Mouse (Mus musculus) hindbrain, embryonic 10.5 days (tissue): ENCODE measurements around the gene Tgif2. TPM values are rescaled to one million over a fixed set of nuclear protein-coding genes. Genes with fewer than 3 reads are reported as not detected.
"Not testable (repeated sequence)": the region's sequence is repeated elsewhere in the genome, so short reads cannot be mapped to it uniquely, and the experiment has no call there.

Experiments
- DNase-seq: peaks from one replicate; pipeline ENCODE4 v3.0.0-alpha.2; 2017; ENCODE audit warnings: low spot score
- H3K27ac ChIP-seq: fragments of 300-500 bp; sonication (generic); 2 replicates; pipeline ENCODE4 v1.5.1; 2016; ENCODE audit warnings: mild to moderate bottlenecking, moderate library complexity
- H3K27me3 ChIP-seq: fragments of 300-500 bp; sonication (generic); 2 replicates; pipeline ENCODE4 v1.6.1; 2016; ENCODE audit warnings: mild to moderate bottlenecking; ENCODE audit not compliant: poor library complexity, insufficient read depth, severe bottlenecking
- H3K36me3 ChIP-seq: fragments of 300-500 bp; sonication (generic); 2 replicates; pipeline ENCODE4 v1.6.1; 2016; ENCODE audit warnings: mild to moderate bottlenecking, moderate library complexity
- H3K4me1 ChIP-seq: fragments of 300-500 bp; sonication (generic); replicated peaks from 2 replicates; pipeline ENCODE4 v1.6.1; 2016; ENCODE audit warnings: mild to moderate bottlenecking
- H3K4me3 ChIP-seq: fragments of 300-500 bp; sonication (generic); 2 replicates; pipeline ENCODE4 v1.5.1; 2016; ENCODE audit warnings: mild to moderate bottlenecking, moderate library complexity
- H3K9me3 ChIP-seq: fragments of 300-500 bp; sonication (generic); 2 replicates; pipeline ENCODE4 v1.6.1; 2016; ENCODE audit warnings: mild to moderate bottlenecking, moderate library complexity
- WGBS: fragments of 180-500 bp; shearing (Covaris S2); methylation state at CpG from one replicate; pipeline ENCODE4 v1.1.7; 2016; 5-methylcytosine and 5-hydroxymethylcytosine counted together
- polyA plus RNA-seq: library from polyadenylated mRNA; unstranded; fragments of >200 nt; fragmentation: Nextera tagmentation; extraction: Ambion mirVana; gene quantifications from 2 replicates; pipeline ENCODE4 v1.2.1, GENCODE M21; 2016

Tgif2 gene
- polyA plus RNA-seq, 1 experiment from 2014 or later: 88.4 TPM

DNA sequence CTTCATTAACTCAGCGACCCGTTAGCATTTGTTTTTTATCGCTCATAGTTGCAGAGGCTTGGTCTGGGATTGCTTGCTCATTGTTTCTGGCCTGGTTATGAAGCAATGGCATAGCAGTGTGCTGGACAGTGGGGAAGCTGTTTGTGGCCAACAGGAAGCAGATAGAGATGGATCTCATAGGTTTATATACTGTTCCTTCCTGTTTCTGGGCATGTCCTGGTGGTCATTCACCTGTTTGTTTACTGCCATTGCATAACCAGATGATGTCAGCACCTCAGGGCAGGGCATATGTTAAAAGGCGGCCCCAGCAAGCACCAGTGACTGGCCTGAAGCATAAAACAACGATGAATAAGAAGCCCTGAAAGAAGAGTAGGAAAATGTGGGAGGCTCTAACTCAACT lies 10.7 kb downstream of the Tgif2 start:
- Histone ChIP-seq H3K36me3 (peaks cover 95% of the 10 kb centered on the region), H3K27me3 (no peaks in the 10 kb centered on the region), H3K4me3 (no peak overlapping the region), H3K9me3 (no peaks in the 10 kb centered on the region), H3K4me1 (peaks cover 4% of the 10 kb centered on the region), H3K27ac (no peak overlapping the region)
- DNase-seq: no peak
- WGBS: 89% methylated on average over 5 of the region's 5 CpGs

DNA sequence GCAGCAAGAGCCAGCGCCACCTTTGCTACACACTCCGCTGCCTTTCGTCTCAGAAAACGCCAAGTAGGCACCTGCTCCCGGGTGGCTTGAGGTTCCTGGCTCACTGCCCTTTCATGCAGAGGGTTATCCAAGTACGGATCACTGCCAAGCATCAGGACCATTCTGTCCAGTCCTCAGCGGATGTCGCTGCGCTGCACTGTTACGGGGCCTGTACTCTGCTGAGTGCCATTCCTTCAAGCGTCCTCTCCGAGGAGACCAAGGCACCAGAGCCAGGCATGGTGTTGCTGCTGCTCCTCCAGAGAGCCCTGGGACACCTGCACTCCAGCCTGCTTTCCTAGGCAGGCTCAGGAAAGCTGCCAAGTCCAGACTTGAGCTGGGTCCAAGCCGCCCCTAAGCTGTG lies 13.8 kb downstream of the Tgif2 start:
- not testable (repeated sequence) for H3K27ac ChIP-seq, H3K27me3 ChIP-seq, H3K4me1 ChIP-seq, DNase-seq, H3K9me3 ChIP-seq, H3K4me3 ChIP-seq
- 92% methylated on average over 11 of the region's 13 CpGs for WGBS
- H3K36me3 ChIP-seq: peaks cover 92% of the 10 kb centered on the region

DNA sequence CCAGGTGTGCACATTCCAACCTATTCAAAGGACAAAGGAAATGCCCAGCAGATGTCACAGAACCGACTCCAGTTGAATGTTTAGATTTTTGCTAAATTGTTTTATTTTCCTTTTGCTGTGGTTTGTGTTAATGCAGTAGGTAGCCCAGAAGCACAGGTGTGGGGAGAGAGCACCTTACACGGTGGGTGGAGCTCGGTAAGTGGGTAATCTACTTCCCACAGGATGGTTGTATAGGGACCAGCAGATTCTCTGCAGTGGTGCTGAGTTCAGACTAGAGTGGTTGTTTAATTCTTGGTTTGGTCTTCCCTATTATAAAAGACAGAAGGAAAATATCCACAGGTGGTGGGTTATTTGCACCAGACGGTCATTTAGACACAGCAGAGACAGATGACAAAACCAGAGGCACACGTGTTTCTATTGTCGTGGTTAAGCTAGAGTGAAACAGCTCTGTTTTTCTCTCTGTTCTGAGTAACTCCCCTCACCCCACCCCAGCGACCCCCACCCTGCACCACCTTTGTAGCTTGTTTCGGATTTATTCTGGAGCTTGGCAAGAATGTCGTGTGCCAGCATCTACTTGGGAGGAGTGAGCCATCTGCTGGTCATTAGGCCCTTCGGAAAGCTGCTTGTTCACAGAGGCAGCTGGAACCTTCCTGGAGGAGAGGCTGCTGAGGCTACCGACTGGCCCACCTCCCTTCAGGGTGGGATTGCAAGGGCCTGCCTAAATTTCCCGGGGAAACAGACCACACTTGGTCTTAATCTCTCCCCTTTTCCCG lies 14.4 kb downstream of the Tgif2 start:
- not testable (repeated sequence) for H3K9me3 ChIP-seq, H3K4me3 ChIP-seq, H3K4me1 ChIP-seq, H3K27ac ChIP-seq, H3K27me3 ChIP-seq
- WGBS: 58% methylated on average over 13 of the region's 13 CpGs
- peaks cover 92% of the 10 kb centered on the region for H3K36me3 ChIP-seq
- DNase-seq: peak; percentile 28

DNA sequence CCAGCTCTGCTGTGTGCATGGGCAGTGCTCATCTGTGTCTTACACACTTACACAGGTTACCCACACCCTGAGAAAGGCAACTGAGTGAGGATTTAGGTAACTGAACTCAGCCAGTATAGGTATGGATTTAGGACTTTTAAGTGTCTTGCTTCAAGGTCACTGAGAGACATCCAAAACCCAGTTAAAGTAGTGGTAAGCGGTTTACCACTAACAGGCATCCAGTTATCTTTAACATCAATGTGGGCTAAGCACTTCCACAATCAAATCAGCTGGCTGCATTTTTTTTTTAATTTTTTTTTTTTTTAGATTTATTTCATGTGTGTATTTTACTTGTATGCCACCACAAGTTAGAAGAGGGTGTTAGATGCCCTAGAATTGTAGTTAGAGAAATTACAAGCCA lies 16.5 kb downstream of the Tgif2 start:
- DNase-seq: no peak
- peaks cover 86% of the 10 kb centered on the region for H3K36me3 ChIP-seq
- no peaks in the 10 kb centered on the region for H3K9me3 ChIP-seq
- H3K27ac ChIP-seq: no peak overlapping the region
- H3K27me3 ChIP-seq: no peaks in the 10 kb centered on the region
- no peak overlapping the region for H3K4me3 ChIP-seq
- WGBS: 94% methylated on average over 1 of the region's 1 CpGs
- peaks cover 6% of the 10 kb centered on the region for H3K4me1 ChIP-seq

DNA sequence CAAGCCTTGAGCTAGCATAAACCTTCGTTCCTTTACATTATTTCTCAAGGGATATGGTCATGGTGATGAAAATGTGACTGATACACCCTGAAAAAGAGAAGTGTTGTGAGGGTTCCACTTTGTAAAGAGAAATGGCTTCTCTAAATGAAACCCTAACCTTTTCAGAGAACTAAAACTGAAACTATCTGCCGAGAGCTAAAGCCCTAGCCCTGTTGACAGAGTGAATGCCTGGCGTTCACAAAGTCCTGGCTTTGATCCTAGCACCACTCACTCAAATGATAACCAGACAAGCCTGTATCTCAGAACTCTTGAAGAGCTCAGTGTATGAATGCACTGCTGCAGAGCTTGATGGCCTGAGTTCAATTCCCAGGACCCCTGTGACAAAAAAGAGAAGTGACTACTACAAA lies 17.6 kb downstream of the Tgif2 start:
- 85% methylated on average over 3 of the region's 3 CpGs for WGBS
- peaks cover 75% of the 10 kb centered on the region for H3K36me3 ChIP-seq
- H3K4me1 ChIP-seq: peaks cover 12% of the 10 kb centered on the region
- no peaks in the 10 kb centered on the region for H3K9me3 ChIP-seq
- no peak overlapping the region for H3K27ac ChIP-seq
- no peaks in the 10 kb centered on the region for H3K27me3 ChIP-seq
- no peak for DNase-seq
- no peak overlapping the region for H3K4me3 ChIP-seq

DNA sequence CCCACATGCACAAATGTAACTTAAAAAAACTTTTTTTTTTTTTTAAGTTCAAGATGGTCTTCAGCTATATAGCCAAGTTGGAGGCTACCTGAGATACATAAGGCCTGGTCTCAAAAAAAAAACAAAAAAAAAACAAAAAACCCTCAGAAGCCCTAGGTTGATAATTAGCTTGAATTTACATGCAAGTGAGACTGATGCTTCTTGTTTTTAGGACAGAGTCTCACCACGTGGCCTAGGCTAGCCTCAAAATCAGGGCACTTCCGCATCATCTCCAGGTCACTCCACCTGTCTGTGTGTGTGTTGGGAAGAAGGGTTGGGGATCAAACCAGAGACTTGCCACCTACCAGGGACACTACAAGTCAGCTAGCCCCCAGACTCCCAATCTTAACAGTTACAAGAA lies 18.0 kb downstream of the Tgif2 start, which contains the start of gene 4930518I15Rik:
Gene 4930518I15Rik, minus strand, starts transcription at position 112 of the 400 bp plus-strand sequence.
- Histone ChIP-seq H3K4me1 (peaks cover 12% of the 10 kb centered on the region), H3K27ac (no peak within 1 kb of the TSS), H3K9me3 (no peaks in the 10 kb centered on the region), H3K27me3 (no peaks in the 10 kb centered on the region), H3K4me3 (no peak within 1 kb of the TSS), H3K36me3 (peaks cover 71% of the 10 kb centered on the region)
- whole genome bisulfite sequencing: 89% methylated on average over 2 of the region's 2 CpGs
- DNase-seq: no peak

DNA sequence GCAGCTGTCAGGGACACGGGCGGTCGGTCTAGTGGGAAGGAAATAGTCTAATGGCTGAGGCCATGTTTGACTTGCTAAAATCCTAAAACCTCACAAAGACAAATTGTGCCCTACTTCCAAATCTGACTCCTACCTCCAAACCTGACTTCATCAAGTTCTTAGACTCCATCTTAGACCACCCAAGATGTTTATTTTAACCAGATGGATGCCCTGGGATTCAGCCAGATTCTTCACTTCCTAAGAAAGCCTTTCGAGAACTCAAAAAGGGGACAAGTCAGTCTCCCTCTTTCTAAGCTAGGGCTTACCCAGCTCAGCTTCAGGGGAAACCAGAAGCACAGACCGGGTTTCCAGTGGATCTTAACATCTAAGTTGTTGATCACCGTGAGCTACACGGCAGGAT lies 18.9 kb downstream of the Tgif2 start:
- DNase-seq: no peak
- peaks cover 66% of the 10 kb centered on the region for H3K36me3 ChIP-seq
- H3K27ac ChIP-seq: no peak overlapping the region
- 92% methylated on average over 7 of the region's 7 CpGs for WGBS
- H3K4me1 ChIP-seq: peaks cover 16% of the 10 kb centered on the region
- H3K27me3 ChIP-seq: no peaks in the 10 kb centered on the region
- no peak overlapping the region for H3K4me3 ChIP-seq
- H3K9me3 ChIP-seq: no peaks in the 10 kb centered on the region

DNA sequence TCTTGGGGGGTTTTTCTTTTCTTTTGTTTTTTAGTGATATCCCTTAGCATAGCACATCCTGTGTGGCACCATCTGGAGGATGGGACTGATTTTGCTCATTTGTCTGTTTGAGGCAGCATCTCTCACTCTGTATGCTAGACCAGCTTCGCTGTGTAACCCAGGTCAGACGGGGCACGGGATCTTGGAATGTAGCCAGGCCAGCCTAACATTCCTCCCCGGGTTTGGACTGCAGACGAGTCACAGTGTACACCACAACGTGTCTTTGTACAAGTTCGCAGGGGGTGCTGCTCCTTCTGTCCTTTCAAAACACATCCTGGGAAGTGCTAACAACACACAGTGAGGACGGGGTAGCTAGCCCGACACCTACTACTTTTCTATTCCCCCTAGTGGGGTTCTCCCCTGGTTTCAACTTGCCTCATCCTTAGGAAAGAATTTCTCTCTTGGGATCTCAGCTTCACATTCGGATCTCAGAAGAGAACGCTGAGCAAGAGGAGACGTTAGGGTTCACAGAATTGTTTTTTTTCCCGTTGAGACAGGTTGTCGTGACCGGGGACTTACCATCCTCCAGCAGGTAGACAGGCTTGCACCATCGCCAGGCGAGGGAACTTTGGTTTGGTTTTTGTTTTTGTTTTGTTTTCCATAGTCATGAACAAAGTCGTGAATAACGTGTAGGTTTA lies 22.4 kb downstream of the Tgif2 start:
- H3K9me3 ChIP-seq: no peaks in the 10 kb centered on the region
- H3K27ac ChIP-seq: peak overlapping the region; percentile 89
- H3K4me1 ChIP-seq: peaks cover 26% of the 10 kb centered on the region
- WGBS: under 1% methylated on average over 19 of the region's 19 CpGs
- H3K4me3 ChIP-seq: peak overlapping the region; percentile 96
- DNase-seq: peak; percentile 58
- peaks cover 59% of the 10 kb centered on the region for H3K36me3 ChIP-seq
- no peaks in the 10 kb centered on the region for H3K27me3 ChIP-seq

DNA sequence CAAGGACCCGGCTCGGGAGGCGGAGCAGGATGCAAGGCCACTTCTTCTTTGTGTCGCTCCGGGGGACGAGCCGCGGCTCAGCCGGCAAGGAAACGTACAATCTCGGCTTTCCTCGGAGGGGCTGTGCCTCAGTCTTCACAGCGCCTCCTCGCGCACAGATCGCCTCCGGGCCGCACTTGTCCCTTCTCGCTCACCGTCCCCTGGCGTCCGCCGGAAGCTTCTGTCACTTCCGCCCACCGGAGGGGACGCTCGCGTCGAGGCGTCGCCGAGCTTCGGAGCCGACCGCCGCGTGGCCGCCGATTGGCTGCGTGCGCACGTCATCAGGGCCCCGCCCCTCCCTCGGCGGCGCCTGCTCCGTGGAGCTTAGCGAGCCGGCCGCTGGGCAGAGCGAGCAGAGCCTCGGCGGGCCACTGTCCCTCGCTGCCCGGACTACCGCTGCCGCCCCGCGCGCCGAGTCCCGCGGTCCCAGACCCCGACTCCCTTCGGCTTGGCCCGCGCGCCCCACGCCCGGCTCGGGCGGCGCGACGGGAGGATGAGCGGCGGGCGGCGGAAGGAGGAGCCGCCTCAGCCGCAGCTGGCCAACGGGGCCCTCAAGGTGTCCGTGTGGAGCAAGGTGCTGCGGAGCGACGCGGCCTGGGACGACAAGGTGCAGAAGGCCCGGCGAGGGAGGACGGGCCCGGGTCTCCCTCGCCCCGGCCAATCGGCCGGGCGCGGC lies 23.1 kb downstream of the Tgif2 start, which contains the start of gene Rab5if:
Gene Rab5if, plus strand, starts transcription at position 357 of the 715 bp plus-strand sequence.
- DNase-seq: peak; percentile 98
- H3K27ac ChIP-seq: peak within 1 kb of the TSS; percentile 89
- no peaks in the 10 kb centered on the region for H3K27me3 ChIP-seq
- H3K9me3 ChIP-seq: no peaks in the 10 kb centered on the region
- peak within 1 kb of the TSS; percentile 96 for H3K4me3 ChIP-seq
- peaks cover 63% of the 10 kb centered on the region for H3K36me3 ChIP-seq
- under 1% methylated on average over 96 of the region's 98 CpGs for WGBS
- H3K4me1 ChIP-seq: peaks cover 26% of the 10 kb centered on the region

DNA sequence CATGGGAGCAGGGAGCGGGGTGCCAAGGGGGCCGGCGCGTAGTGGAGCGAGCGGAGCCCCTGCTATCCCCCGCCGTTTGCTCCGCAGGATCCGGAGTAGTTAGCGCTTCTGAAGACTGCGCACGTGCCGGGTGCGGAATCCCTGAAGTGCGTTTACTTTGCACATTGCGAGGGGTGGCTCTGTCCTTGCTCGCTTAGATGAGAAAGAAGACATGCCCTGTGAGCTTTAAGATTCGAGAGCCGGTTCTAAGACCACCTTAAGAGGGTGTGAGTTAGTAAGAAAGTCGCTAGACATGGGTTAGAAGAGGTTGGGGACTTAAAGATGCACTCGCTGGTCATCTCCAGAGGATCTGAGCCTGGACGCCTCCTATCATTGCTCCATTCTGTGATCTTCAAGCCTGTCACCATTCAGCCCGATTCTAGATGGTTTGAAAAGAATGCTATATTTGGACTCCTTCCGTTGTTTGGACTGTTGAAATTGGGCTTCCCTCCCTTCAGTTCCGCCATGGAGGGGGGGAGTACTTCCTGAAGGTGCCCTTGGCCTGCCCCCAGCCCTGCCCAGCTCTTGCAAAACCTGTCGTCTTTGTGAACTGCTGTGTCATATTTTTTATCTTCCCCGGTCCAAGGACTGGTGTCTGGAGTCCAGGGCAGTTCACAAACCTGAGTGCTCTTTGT lies 23.8 kb downstream of the Tgif2 start:
- Histone ChIP-seq H3K27ac (peak overlapping the region; percentile 89), H3K36me3 (peaks cover 63% of the 10 kb centered on the region), H3K9me3 (no peaks in the 10 kb centered on the region), H3K27me3 (no peaks in the 10 kb centered on the region), H3K4me3 (peak overlapping the region; percentile 96), H3K4me1 (peaks cover 26% of the 10 kb centered on the region)
- DNase-seq: no peak
- 3% methylated on average over 28 of the region's 28 CpGs for WGBS

DNA sequence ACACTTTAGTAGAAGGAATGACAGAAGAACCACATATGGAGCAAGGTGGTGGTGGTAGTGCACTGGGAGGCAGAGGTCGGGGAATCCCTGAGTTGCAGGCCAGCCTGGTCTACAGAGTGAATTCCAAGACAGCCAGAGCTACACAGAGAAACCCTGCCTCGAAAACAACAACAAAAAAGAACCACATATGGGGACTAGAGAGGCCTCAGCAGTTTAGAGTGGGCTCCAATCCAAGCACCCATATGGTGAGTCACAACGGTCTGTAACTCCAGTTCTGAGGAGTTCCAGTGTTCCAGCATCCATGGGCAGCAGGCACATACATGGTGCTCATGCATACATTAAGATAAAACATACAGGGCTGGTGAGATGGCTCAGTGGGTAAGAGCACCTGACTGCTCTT lies 24.7 kb downstream of the Tgif2 start:
- peaks cover 63% of the 10 kb centered on the region for H3K36me3 ChIP-seq
- H3K27me3 ChIP-seq: no peaks in the 10 kb centered on the region
- WGBS: 85% methylated on average over 3 of the region's 3 CpGs
- H3K9me3 ChIP-seq: no peaks in the 10 kb centered on the region
- H3K4me1 ChIP-seq: peaks cover 26% of the 10 kb centered on the region
- no peak overlapping the region for H3K27ac ChIP-seq
- no peak for DNase-seq
- H3K4me3 ChIP-seq: peak overlapping the region; percentile 96

DNA sequence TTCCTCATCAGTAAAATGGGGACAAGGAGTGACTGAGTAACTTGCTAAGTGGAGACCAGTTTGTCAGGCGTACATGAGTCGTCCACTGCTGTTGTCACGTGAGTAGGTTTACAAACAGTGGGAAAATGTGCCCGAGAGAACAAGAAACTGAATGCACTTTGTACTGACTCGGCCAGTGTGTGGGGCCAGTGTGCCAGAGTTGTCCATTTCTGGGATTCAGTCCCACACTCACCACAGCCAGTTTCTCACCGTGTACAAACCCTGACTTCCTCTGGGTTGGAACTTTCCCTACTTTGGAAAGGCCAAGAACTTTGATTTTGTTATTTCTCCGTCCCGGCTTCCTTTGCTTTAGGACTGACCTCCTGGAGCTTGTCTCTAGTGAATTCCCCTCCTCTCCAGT lies 29.2 kb downstream of the Tgif2 start:
- no peak for DNase-seq
- H3K36me3 ChIP-seq: peaks cover 95% of the 10 kb centered on the region
- H3K27ac ChIP-seq: no peak overlapping the region
- WGBS: 88% methylated on average over 8 of the region's 8 CpGs
- no peaks in the 10 kb centered on the region for H3K9me3 ChIP-seq
- no peaks in the 10 kb centered on the region for H3K27me3 ChIP-seq
- peaks cover 7% of the 10 kb centered on the region for H3K4me1 ChIP-seq
- H3K4me3 ChIP-seq: no peak overlapping the region
